Mouse (Mus musculus): Measurements from ENCODE around the gene Cacna1i. TPM values are rescaled to one million over a fixed set of nuclear protein-coding genes. Genes with fewer than 3 reads are reported as not detected.

Gene Cacna1i
- polyA plus RNA-seq, 1 experiment, result not detected

DNA sequence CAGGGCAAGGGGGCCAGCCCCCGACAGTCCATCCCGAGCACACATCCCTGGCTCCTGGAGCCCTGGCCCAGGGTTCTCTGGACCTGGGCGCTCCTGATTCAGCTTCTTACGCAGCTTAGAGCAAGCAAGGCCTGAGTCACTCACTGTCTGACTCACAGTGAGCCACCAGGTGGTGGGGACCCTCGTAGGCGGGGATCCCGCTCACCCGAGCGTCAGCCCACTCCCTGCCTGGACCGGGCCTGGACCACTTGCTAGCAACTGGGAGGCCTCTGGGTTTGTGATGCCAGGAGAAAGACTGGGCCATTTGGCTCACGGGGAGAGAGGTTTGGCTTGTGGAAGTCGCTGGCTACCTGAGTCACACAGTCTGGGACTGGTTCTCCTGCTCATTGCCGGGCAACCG lies 16.7 kb downstream of the Cacna1i start:
- H3K4me1 ChIP-seq (ENCODE audit: control insufficient read depth, insufficient read depth, low read length), result no peaks in the 10 kb centered on the region
- no peak overlapping the region for H3K27ac ChIP-seq (ENCODE audit: insufficient read depth, low read length)
- no peaks in the 10 kb centered on the region for H3K27me3 ChIP-seq (ENCODE audit: control insufficient read depth, insufficient read depth, low read length, poor library complexity, severe bottlenecking)
- no peak overlapping the region for H3K9ac ChIP-seq (ENCODE audit: low read depth, poor library complexity, severe bottlenecking)
- H3K9me3 ChIP-seq (replicated peaks; ENCODE audit: control insufficient read depth, insufficient read depth, low read length, poor library complexity, severe bottlenecking), result no peaks in the 10 kb centered on the region
- H3K36me3 ChIP-seq (ENCODE audit: control insufficient read depth, insufficient read depth, low read length, poor library complexity, severe bottlenecking), result no peaks in the 10 kb centered on the region
- no peak overlapping the region for H3K4me3 ChIP-seq (ENCODE audit: low read depth, low read length)
- TF ChIP-seq EP300 (IDR thresholded peaks at IDR 0.05; ENCODE audit: insufficient read depth, low read depth, low read length) (no peak), POLR2A (IDR thresholded peaks at IDR 0.05; ENCODE audit: insufficient read depth, low read length) (no peak), CTCF (IDR thresholded peaks at IDR 0.05; ENCODE audit: low read depth, low read length) (no peak)

DNA sequence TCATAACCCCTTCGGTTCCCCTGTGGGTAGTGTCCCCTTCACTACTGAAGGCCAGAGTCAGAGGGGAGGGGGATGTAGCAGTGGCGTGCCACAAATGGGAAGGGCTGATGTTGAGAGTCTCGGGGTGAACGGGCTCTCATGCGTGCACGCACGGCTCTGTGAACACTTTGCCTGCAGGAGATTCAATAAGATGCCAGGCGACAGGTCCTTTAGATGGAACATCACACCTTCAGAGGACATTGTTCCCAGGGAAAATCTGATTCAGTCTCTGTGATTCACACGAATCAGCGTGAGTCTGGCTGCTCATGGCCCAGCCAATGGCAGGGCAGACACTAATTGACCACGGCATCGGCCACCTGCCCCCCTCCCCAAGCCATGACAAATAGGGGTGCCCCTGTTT lies 17.1 kb downstream of the Cacna1i start:
- Histone ChIP-seq H3K36me3 (ENCODE audit: control insufficient read depth, insufficient read depth, low read length, poor library complexity, severe bottlenecking) (no peaks in the 10 kb centered on the region), H3K9me3 (replicated peaks; ENCODE audit: control insufficient read depth, insufficient read depth, low read length, poor library complexity, severe bottlenecking) (no peaks in the 10 kb centered on the region), H3K4me3 (ENCODE audit: low read depth, low read length) (no peak overlapping the region), H3K27ac (ENCODE audit: insufficient read depth, low read length) (no peak overlapping the region), H3K9ac (ENCODE audit: low read depth, poor library complexity, severe bottlenecking) (no peak overlapping the region), H3K27me3 (ENCODE audit: control insufficient read depth, insufficient read depth, low read length, poor library complexity, severe bottlenecking) (no peaks in the 10 kb centered on the region), H3K4me1 (ENCODE audit: control insufficient read depth, insufficient read depth, low read length) (no peaks in the 10 kb centered on the region)
- no peak for TF ChIP-seq POLR2A (IDR thresholded peaks at IDR 0.05; ENCODE audit: insufficient read depth, low read length)
- TF ChIP-seq CTCF (IDR thresholded peaks at IDR 0.05; ENCODE audit: low read depth, low read length), result no peak
- no peak for TF ChIP-seq EP300 (IDR thresholded peaks at IDR 0.05; ENCODE audit: insufficient read depth, low read depth, low read length)

DNA sequence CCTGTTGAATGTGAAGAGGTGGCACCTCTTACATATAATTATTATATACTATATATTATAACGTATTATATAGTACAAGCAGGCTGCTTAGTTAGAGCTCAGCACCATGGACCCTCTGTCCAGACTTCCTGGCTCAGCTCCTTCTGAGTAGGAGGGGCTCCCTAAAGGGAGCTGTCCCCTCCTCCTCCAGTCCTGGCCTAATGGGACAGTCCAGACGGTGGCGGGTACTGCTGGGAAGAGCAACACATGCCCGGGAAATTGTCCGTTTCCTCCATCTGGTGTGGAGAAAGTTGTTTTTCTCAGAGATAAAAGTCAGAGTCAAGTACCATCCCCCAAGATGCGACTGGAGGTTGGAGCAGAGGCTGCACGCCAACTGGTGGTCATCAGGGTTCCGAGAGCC lies 19.1 kb downstream of the Cacna1i start:
- Histone ChIP-seq H3K4me1 (ENCODE audit: control insufficient read depth, insufficient read depth, low read length) (no peaks in the 10 kb centered on the region), H3K4me3 (ENCODE audit: low read depth, low read length) (no peak overlapping the region), H3K27ac (ENCODE audit: insufficient read depth, low read length) (no peak overlapping the region), H3K27me3 (ENCODE audit: control insufficient read depth, insufficient read depth, low read length, poor library complexity, severe bottlenecking) (no peaks in the 10 kb centered on the region), H3K36me3 (ENCODE audit: control insufficient read depth, insufficient read depth, low read length, poor library complexity, severe bottlenecking) (no peaks in the 10 kb centered on the region), H3K9ac (ENCODE audit: low read depth, poor library complexity, severe bottlenecking) (no peak overlapping the region), H3K9me3 (replicated peaks; ENCODE audit: control insufficient read depth, insufficient read depth, low read length, poor library complexity, severe bottlenecking) (no peaks in the 10 kb centered on the region)
- TF ChIP-seq POLR2A (IDR thresholded peaks at IDR 0.05; ENCODE audit: insufficient read depth, low read length) (no peak), EP300 (IDR thresholded peaks at IDR 0.05; ENCODE audit: insufficient read depth, low read depth, low read length) (no peak), CTCF (IDR thresholded peaks at IDR 0.05; ENCODE audit: low read depth, low read length) (no peak)

DNA sequence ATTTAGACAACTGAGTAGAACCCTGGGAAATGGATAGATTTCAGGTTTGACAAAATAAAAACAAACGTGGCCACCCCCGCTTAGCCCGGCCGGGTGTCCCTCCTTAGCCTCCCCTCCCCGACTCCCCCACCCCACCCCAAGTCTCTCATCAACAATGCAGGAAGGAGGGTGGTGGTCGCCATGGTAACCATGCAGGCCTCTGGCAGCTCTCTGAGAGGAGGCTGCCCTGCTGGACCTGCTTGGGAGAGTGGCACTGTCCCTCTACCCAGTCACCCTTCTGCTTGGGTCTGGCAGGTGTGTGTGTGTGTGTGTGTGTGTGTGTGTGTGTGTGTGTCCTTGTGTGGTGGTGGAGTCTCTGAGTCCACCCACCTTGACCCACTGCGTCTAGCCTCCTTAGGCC lies 27.7 kb downstream of the Cacna1i start:
- no peaks in the 10 kb centered on the region for H3K36me3 ChIP-seq (ENCODE audit: control insufficient read depth, insufficient read depth, low read length, poor library complexity, severe bottlenecking)
- no peak overlapping the region for H3K9ac ChIP-seq (ENCODE audit: low read depth, poor library complexity, severe bottlenecking)
- no peak overlapping the region for H3K27ac ChIP-seq (ENCODE audit: insufficient read depth, low read length)
- H3K27me3 ChIP-seq (ENCODE audit: control insufficient read depth, insufficient read depth, low read length, poor library complexity, severe bottlenecking), result no peaks in the 10 kb centered on the region
- H3K9me3 ChIP-seq (replicated peaks; ENCODE audit: control insufficient read depth, insufficient read depth, low read length, poor library complexity, severe bottlenecking), result no peaks in the 10 kb centered on the region
- H3K4me3 ChIP-seq (ENCODE audit: low read depth, low read length), result no peak overlapping the region
- no peaks in the 10 kb centered on the region for H3K4me1 ChIP-seq (ENCODE audit: control insufficient read depth, insufficient read depth, low read length)
- TF ChIP-seq POLR2A (IDR thresholded peaks at IDR 0.05; ENCODE audit: insufficient read depth, low read length) (no peak), EP300 (IDR thresholded peaks at IDR 0.05; ENCODE audit: insufficient read depth, low read depth, low read length) (no peak), CTCF (IDR thresholded peaks at IDR 0.05; ENCODE audit: low read depth, low read length) (no peak)

DNA sequence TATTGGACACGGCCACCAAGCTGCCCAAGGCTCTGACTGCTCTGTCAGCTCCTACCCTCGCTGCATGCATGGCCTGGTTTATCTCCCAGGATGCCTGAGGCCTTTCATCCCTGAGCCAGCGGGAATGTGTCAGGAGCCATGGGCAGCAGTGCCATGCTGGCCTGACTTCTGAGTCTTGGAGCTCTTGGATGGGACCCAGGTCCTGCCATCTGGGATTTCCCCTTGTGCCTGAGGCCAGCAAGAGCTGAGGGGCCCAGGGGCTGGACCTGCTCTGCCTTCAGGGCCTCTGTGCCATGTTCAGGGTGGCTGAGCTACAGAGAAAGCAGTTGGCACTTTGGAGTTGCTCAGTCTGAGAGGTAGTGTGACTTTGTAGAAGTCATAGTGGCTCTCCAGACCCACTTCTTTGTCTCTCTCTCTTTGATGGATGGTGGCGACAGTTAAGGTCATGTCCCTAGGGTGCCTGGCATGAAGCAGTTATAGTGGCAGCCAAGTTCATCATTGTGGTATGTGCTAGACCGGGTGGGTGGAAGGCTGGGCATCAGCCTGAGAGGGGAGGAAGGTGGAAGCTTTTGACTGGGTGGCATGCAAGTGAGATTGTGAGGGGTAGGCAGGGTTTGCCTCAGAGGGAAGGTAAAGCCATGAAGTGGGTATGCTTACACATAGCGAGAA lies 30.1 kb downstream of the Cacna1i start:
- no peak for TF ChIP-seq CTCF (IDR thresholded peaks at IDR 0.05; ENCODE audit: low read depth, low read length)
- no peak for TF ChIP-seq EP300 (IDR thresholded peaks at IDR 0.05; ENCODE audit: insufficient read depth, low read depth, low read length)
- TF ChIP-seq POLR2A (IDR thresholded peaks at IDR 0.05; ENCODE audit: insufficient read depth, low read length), result no peak
- Histone ChIP-seq H3K27ac (ENCODE audit: insufficient read depth, low read length) (no peak overlapping the region), H3K4me1 (ENCODE audit: control insufficient read depth, insufficient read depth, low read length) (no peaks in the 10 kb centered on the region), H3K9ac (ENCODE audit: low read depth, poor library complexity, severe bottlenecking) (no peak overlapping the region), H3K4me3 (ENCODE audit: low read depth, low read length) (no peak overlapping the region), H3K27me3 (ENCODE audit: control insufficient read depth, insufficient read depth, low read length, poor library complexity, severe bottlenecking) (no peaks in the 10 kb centered on the region), H3K9me3 (replicated peaks; ENCODE audit: control insufficient read depth, insufficient read depth, low read length, poor library complexity, severe bottlenecking) (no peaks in the 10 kb centered on the region), H3K36me3 (ENCODE audit: control insufficient read depth, insufficient read depth, low read length, poor library complexity, severe bottlenecking) (no peaks in the 10 kb centered on the region)

DNA sequence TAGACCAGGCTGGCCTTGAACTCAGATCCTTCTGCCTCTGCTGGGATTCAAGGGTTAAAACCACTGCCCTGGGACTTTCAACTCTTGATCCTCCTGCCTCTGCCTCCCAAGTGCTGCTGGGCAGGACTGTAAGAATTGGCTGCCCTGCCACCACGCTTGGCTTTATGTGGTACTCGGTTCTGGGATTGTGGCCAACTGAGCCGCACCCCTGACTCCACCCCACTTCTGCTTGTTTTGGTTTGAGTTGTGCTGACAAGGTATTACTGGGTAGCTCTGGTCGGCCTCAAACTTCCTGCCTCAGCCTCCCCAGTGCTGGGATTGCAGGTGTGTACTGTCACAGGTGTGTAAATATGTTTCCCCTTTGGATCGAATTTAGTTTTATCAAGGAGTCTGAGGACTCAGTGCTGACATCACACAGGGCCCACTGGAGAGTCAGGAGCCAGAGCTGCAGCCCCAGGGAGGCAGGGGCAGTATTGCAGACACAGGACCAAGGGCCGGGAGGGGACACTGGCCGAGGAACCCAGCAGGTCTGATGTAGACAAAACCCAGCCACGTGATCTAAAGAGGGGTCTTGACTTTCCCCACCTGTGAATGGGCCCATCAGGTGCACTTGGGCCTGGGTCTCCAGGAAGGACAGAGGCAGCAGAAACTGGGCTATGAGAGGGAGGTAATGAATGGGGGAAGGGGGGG lies 30.9 kb downstream of the Cacna1i start:
- H3K4me1 ChIP-seq (ENCODE audit: control insufficient read depth, insufficient read depth, low read length), result no peaks in the 10 kb centered on the region
- TF ChIP-seq CTCF (IDR thresholded peaks at IDR 0.05; ENCODE audit: low read depth, low read length) (no peak), POLR2A (IDR thresholded peaks at IDR 0.05; ENCODE audit: insufficient read depth, low read length) (no peak), EP300 (IDR thresholded peaks at IDR 0.05; ENCODE audit: insufficient read depth, low read depth, low read length) (no peak)
- H3K27ac ChIP-seq (ENCODE audit: insufficient read depth, low read length), result no peak overlapping the region
- H3K9me3 ChIP-seq (replicated peaks; ENCODE audit: control insufficient read depth, insufficient read depth, low read length, poor library complexity, severe bottlenecking), result no peaks in the 10 kb centered on the region
- H3K36me3 ChIP-seq (ENCODE audit: control insufficient read depth, insufficient read depth, low read length, poor library complexity, severe bottlenecking), result no peaks in the 10 kb centered on the region
- H3K4me3 ChIP-seq (ENCODE audit: low read depth, low read length), result no peak overlapping the region
- H3K27me3 ChIP-seq (ENCODE audit: control insufficient read depth, insufficient read depth, low read length, poor library complexity, severe bottlenecking), result no peaks in the 10 kb centered on the region
- no peak overlapping the region for H3K9ac ChIP-seq (ENCODE audit: low read depth, poor library complexity, severe bottlenecking)

All from ES-Bruce4 (cell line).